Mouse (Mus musculus): Measurements from ENCODE around the gene Slc10a7. TPM values are rescaled to one million over a fixed set of nuclear protein-coding genes. Genes with fewer than 3 reads are reported as not detected.

The Slc10a7 gene
- polyA plus RNA-seq, 1 experiment from 2014 or later = 14.2 TPM

- in situ Hi-C loops (cut with MboI; ENCODE audit: low pct_unique_long_range_greater_than_20kb) = no loop called here
- ChIA-PET POLR2A (no interaction called here), CTCF (no interaction called here)
- TF ChIP-seq CTCF (IDR thresholded peaks at IDR 0.05) = no peak
- DNase-seq (ENCODE audit: low read depth, low spot score) = no peak
- no peak for ATAC-seq
- H3K27me3 ChIP-seq = no peaks in the 10 kb centered on the region
Measured at GRCm38 (mm10) chr8:78623972-78624371, 114.8 kb downstream of the Slc10a7 start.

- ChIA-PET POLR2A (no interaction called here), CTCF (interaction anchor here (0.8 to 2.0 kb wide), 6 partner anchors 12 to 30 kb away, joined by 3 to 6 read pairs (median 3); no protein-coding TSS in a partner anchor)
- in situ Hi-C loops (cut with MboI; ENCODE audit: low pct_unique_long_range_greater_than_20kb) = no loop called here
- ATAC-seq (no peak), DNase-seq (ENCODE audit: low read depth, low spot score) (no peak)
- H3K27me3 ChIP-seq = no peaks in the 10 kb centered on the region
- TF ChIP-seq CTCF (IDR thresholded peaks at IDR 0.05) = no peak
Measured at GRCm38 (mm10) chr8:78624738-78625442, 115.7 kb downstream of the Slc10a7 start.

GRCm38 (mm10) chr8:78626632-78627031 is 117.5 kb downstream of the Slc10a7 start:
- POLR2A ChIA-PET = interaction anchor here (0.6 kb wide), 1 partner anchor 1052 kb away, joined by 5 read pairs; no protein-coding TSS in a partner anchor
- CTCF ChIA-PET = interaction anchor here (2.0 kb wide), 1 partner anchor 16 kb away, joined by 6 read pairs; no protein-coding TSS in a partner anchor
- DNase-seq (ENCODE audit: low read depth, low spot score) = no peak

GRCm38 (mm10) chr8:78627793-78628192 is 118.6 kb downstream of the Slc10a7 start:
- DNase-seq (ENCODE audit: low read depth, low spot score) (no peak), ATAC-seq (no peak)
- no peak for TF ChIP-seq CTCF (IDR thresholded peaks at IDR 0.05)
- no peaks in the 10 kb centered on the region for H3K27me3 ChIP-seq
- CTCF ChIA-PET = no interaction called here
- POLR2A ChIA-PET = no interaction called here
- in situ Hi-C loops (cut with MboI; ENCODE audit: low pct_unique_long_range_greater_than_20kb) = no loop called here

More at GRCm38 (mm10) chr8:78626632-78627031, 117.5 kb downstream of the Slc10a7 start:
- no peak for TF ChIP-seq CTCF (IDR thresholded peaks at IDR 0.05)
- no peaks in the 10 kb centered on the region for H3K27me3 ChIP-seq
- in situ Hi-C loops (cut with MboI; ENCODE audit: low pct_unique_long_range_greater_than_20kb) = no loop called here
- no peak for ATAC-seq

- in situ Hi-C loops (cut with MboI; ENCODE audit: low pct_unique_long_range_greater_than_20kb) = no loop called here
- DNase-seq (ENCODE audit: low read depth, low spot score) (no peak), ATAC-seq (no peak)
- TF ChIP-seq CTCF (IDR thresholded peaks at IDR 0.05) = no peak
- ChIA-PET POLR2A (no interaction called here), CTCF (no interaction called here)
- H3K27me3 ChIP-seq = no peaks in the 10 kb centered on the region
Measured at GRCm38 (mm10) chr8:78630414-78631164, 121.4 kb downstream of the Slc10a7 start.

- ATAC-seq (no peak), DNase-seq (ENCODE audit: low read depth, low spot score) (no peak)
- in situ Hi-C loops (cut with MboI; ENCODE audit: low pct_unique_long_range_greater_than_20kb) = no loop called here
- CTCF ChIA-PET = interaction anchor here (1.2 kb wide), 1 partner anchor 8 kb away, joined by 4 read pairs; no protein-coding TSS in a partner anchor
- no peak for TF ChIP-seq CTCF (IDR thresholded peaks at IDR 0.05)
- H3K27me3 ChIP-seq = no peaks in the 10 kb centered on the region
- POLR2A ChIA-PET = no interaction called here
Measured at GRCm38 (mm10) chr8:78633012-78633411, 123.9 kb downstream of the Slc10a7 start.

GRCm38 (mm10) chr8:78634018-78634417 is 124.9 kb downstream of the Slc10a7 start:
- ATAC-seq (no peak), DNase-seq (ENCODE audit: low read depth, low spot score) (no peak)
- H3K27me3 ChIP-seq = no peaks in the 10 kb centered on the region
- ChIA-PET POLR2A (no interaction called here), CTCF (interaction anchor here (1.1 to 2.4 kb wide), 2 partner anchors 10 to 11 kb away, joined by 3 to 7 read pairs; no protein-coding TSS in a partner anchor)
- in situ Hi-C loops (cut with MboI; ENCODE audit: low pct_unique_long_range_greater_than_20kb) = no loop called here
- TF ChIP-seq CTCF (IDR thresholded peaks at IDR 0.05) = no peak

- ChIA-PET POLR2A (no interaction called here), CTCF (interaction anchor here (1.1 to 2.4 kb wide), 2 partner anchors 9 to 12 kb away, joined by 3 to 7 read pairs; no protein-coding TSS in a partner anchor)
- no peak for ATAC-seq
- TF ChIP-seq CTCF (IDR thresholded peaks at IDR 0.05) = no peak
- no peaks in the 10 kb centered on the region for H3K27me3 ChIP-seq
- in situ Hi-C loops (cut with MboI; ENCODE audit: low pct_unique_long_range_greater_than_20kb) = no loop called here
- no peak for DNase-seq (ENCODE audit: low read depth, low spot score)
Measured at GRCm38 (mm10) chr8:78634523-78635240, 125.5 kb downstream of the Slc10a7 start.

- in situ Hi-C loops (cut with MboI; ENCODE audit: low pct_unique_long_range_greater_than_20kb) = no loop called here
- TF ChIP-seq CTCF (IDR thresholded peaks at IDR 0.05) = no peak
- no peak for DNase-seq (ENCODE audit: low read depth, low spot score)
- ATAC-seq = no peak
- ChIA-PET CTCF (interaction anchor here (2.4 kb wide), 1 partner anchor 9 kb away, joined by 7 read pairs; no protein-coding TSS in a partner anchor), POLR2A (no interaction called here)
- H3K27me3 ChIP-seq = no peaks in the 10 kb centered on the region
Measured at GRCm38 (mm10) chr8:78635241-78635771, 126.2 kb downstream of the Slc10a7 start.

- in situ Hi-C loops (cut with MboI; ENCODE audit: low pct_unique_long_range_greater_than_20kb) = no loop called here
- DNase-seq (ENCODE audit: low read depth, low spot score) (no peak), ATAC-seq (no peak)
- no peak for TF ChIP-seq CTCF (IDR thresholded peaks at IDR 0.05)
- H3K27me3 ChIP-seq = no peaks in the 10 kb centered on the region
- CTCF ChIA-PET = interaction anchor here (0.8 to 2.6 kb wide), 4 partner anchors 9 to 24 kb away, joined by 3 to 7 read pairs (median 4); no protein-coding TSS in a partner anchor
- POLR2A ChIA-PET = no interaction called here
Measured at GRCm38 (mm10) chr8:78641919-78642318, 132.8 kb downstream of the Slc10a7 start.

Data from Patski (cell line).